Mouse (Mus musculus) frontal cortex, postnatal 14 days (tissue): ENCODE results near the gene Atp10b.
A peak's percentile ranks its signal among the peaks of the same experiment; 100 is the strongest.

Experiments
- DNase-seq, 2 experiments: peaks; one replicate each; pipeline ENCODE4 v3.0.0; 2022; ENCODE audit warnings: low spot score in 2 of 2

The Atp10b gene

GRCm38 (mm10) chr11:43199358-43199757, 49.7 kb downstream of the Atp10b start:
- DNase-seq = no peak

GRCm38 (mm10) chr11:43200089-43200488, 50.4 kb downstream of the Atp10b start:
- DNase-seq = no peak

DNA sequence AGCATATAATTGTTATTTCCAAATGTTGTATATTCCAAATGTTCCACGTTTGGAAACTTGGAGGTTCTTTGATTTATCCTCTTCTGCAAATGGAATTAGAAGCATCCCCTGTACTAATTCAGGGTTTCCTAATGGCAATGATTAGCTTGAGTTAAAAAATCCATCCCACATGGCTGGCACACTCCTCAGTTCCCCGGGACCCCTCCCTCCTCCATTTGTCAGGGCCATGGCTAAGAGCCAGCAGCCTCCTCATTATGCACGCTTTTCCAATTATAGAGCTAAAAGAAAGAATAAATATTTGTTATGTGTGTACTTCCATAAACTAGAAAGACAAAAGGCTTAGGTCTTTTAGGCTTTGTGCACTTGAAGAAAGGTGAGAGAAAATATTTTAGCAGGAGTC, 53.9 kb downstream of the Atp10b start:
- DNase-seq = no peak

- DNase-seq = no peak
Measured at GRCm38 (mm10) chr11:43213134-43213533, 63.5 kb downstream of the Atp10b start.

DNA sequence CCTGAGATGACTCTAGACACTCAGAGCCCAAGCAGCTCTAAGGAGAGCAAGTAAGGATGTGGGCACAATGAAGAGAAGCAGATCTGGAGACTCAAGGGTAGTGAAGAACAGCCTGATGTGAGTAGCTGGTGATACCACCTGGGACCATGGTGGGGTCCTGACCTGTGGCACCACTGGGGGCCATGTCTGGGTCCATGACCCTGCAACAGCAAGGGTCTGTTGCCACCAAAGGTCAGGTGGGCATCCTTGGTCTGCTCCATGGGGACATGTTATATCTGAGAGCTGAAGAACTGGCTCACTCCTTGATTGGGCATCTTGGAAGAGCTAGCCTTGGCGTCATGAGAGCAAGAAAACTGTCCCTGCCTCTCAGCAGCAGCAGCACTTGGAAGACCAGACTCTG, 64.1 kb downstream of the Atp10b start:
- DNase-seq = no peak

- peak; percentile 28 to 31 for DNase-seq
Measured at GRCm38 (mm10) chr11:43217021-43217420, 67.3 kb downstream of the Atp10b start.

DNA sequence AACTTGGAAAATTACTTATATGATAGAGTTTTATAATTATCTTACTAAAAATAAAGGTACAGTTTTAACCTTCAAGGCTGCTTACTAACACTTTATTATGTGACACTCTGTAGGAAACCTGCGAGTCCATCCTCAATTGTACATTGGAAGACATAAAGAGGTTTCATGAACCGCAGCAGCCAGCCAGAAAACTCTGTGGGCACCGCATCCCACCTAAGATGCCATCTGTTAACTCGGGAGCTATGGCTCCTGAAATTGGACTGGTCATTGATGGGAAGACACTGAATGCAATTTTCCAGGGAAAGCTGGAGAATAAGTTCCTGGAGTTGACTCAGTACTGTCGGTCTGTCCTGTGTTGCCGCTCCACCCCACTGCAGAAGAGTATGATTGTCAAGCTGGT, 80.6 kb downstream of the Atp10b start:
- no peak for DNase-seq

GRCm38 (mm10) chr11:43232073-43232472, 82.4 kb downstream of the Atp10b start:
- no peak for DNase-seq

GRCm38 (mm10) chr11:43236360-43237039, 86.8 kb downstream of the Atp10b start:
- DNase-seq = no peak

DNA sequence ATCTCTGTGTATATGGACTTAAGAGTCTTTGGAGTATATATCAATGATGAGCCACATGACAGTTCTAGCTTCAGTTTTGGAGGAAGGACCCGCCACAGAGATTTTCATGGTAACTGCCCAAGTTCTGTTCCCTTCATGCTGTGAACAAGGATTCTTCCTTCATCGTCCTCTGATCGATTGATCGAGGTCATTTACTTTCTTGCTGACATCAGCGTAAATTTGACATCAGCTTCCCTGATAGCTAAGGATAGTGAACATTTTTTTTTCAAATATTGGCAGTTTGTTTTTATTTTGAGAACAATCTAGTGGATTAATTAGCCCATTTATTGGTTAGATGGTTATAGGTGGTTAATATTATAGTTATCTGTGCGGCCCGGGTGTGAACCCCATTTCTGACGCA, 90.1 kb downstream of the Atp10b start:
- DNase-seq = no peak

- no peak for DNase-seq
Measured at GRCm38 (mm10) chr11:43253034-43253433, 103.4 kb downstream of the Atp10b start.

DNA sequence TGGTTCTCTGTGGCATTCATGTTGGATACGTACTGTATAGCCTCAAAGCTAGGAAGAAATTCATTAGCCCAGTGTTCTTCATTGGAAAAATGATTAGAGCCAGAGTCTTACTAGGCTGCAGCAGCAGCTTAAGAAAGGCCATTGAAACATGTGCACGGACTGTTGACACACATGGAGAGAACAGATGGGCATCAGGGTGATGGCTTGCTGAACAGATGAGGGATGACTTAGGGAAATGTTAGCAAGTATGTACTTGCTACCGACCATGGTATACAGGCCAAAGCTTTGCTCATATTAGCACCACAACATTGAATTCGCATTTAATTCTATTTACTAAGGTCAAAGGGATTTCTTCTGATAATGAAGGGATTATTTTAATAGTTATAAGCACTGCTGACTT, 105.6 kb downstream of the Atp10b start:
- no peak for DNase-seq

DNA sequence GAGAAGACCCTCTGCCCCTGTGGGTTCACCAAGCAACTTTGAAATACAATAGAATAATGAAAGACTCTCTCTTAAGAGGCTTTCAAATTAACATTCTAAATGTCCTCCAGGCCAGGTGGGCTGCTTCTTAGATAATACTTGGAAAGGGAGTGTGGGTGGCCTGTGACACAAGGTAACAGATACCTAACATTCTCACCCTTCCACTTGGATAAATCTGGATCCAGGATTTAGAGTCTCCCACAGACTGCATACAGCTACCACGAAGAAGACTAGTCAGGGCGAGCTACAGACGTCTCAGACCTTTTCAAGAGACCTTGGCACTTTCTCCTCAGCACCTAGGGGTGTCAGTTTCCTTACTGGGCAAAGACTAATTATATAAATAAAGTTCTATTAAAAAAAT, 107.6 kb downstream of the Atp10b start:
- DNase-seq = no peak

DNA sequence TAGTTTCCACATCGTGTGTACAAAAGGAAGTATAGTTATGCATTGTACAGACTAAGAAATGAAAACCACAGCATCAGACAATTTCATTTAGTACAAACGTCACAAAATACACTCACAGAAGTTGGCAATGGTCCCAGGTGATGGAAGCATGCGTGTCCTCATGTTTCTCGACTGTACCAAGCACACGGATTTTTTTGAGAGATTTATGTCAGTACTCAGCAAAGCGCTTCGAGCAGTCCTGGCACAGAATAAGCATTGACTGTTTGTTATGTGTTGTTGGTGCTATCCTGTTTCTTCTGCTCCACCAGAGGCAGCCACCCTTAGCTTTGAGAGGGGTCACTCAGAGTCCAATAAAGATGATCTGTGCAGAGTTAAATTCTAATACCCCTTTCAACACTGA, 108.1 kb downstream of the Atp10b start:
- no peak for DNase-seq

- DNase-seq = peak; percentile 52 to 68
Measured at GRCm38 (mm10) chr11:43263548-43264218, 114.0 kb downstream of the Atp10b start.

GRCm38 (mm10) chr11:43267505-43267904, 117.8 kb downstream of the Atp10b start:
- no peak for DNase-seq

DNA sequence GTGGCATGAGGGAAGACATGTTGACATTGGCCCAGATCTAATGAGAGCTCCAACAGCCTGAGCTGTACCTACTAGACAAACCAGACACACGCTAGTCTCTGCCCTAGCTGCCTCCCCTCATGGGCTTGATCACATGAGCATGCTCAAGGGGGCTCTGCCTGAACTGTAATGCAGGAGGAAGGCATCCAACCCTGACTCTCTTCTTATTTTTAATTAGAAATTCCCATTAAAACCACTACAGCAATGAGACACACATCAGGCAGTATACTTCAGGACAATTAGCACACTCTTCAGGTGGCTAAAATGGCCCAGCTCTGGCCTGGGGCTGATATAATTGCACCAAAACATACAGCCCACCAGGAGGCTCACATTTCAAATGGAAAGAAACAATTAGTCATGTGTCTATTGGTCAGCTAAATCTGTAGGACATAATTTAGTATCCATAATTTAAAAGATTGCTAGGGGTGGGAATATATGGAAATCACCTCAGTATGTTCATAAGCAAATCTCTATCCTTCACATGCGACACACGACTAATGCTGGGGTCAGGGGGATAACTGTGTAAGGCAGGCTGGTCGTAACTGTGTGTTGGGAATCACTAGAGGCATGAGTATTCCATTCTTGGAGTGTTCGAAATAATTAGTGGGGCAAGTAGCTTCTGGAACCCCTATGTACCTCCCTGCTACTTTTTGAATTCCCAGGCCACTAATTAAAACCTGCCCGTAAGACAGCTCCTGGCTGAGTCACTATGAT, 120.0 kb downstream of the Atp10b start:
- DNase-seq = no peak

DNA sequence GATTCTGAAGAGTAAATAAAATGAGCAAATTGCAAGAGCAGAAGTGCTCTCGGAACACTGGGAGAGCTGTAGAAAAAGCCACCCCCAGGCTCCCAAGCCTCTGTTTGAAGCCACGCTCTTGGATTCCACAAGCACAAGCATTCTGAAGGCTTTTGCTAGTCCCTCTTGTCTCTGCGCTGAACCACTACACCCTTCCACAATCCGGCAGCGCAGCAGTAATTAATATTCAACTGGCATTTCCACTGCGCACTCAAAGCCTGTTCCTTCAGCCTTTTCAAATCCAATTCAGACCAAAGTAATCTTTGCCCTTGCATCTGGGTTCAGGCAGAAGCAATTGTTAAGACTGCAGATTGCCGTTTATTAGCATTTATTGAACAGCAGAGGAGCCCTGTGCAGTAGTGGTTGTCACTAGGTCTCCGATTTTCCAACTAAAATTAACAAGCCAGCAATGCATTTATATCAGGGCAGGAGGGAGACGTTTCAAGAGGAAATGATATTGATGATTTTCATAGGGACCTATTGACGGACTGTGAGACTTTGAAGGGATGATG, 120.7 kb downstream of the Atp10b start:
- DNase-seq = no peak

DNA sequence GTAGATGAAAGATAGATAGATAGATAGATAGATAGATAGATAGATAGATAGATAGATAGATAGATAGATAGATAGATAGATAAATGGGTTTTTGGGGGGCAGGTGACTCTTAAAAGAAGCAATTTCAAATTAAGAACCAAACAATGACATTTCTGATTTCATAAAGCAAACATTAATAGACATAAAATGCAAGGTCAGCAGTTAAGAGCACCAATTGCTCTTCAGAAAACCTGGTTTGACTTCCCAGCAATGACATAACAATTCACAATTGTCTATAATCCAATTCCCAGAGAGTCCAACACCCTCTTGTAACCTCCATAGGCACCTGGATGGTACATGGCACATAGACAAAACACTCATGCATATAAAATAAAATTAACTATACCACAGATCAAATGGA, 124.2 kb downstream of the Atp10b start:
- DNase-seq = no peak

DNA sequence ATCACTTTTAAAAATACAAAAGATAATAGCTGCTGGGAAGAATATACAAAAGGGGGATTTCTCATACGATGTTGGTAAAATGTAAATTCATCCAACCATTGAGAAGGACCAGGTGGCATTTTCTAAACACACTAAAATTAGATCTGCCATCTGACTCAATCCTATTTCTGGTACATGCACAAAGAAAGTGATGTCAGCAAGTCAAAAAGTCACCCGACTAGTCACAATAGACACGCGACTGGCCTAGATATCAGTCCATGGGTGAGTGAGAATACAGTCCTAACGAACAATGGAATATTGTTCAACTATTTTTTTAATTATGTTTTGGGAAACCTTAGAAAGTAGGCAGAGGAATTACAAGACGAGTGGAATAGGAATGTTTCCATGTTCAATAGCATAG, 147.9 kb downstream of the Atp10b start:
- no peak for DNase-seq

DNA sequence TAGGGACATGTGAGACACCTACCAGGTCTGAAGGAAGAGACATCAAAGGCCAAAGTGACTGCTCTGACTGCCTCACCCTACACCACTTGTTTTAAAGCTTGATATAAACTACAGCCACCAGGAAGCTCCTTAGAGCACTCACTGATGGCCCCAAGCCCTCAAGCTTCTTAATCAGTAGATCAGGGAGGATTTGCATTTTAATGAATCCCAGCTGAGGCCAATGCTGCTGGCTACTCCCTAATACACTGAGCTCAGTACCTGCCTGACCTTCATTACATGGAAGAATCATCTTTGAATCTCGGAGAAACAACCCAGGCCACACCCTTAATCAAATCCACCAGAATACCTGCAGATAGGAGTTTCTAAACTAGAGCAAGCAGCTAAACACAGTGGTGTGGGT, 161.3 kb downstream of the Atp10b start:
- DNase-seq = no peak
